Mouse (Mus musculus) spleen, postnatal 4 days (tissue): ENCODE results near the gene Cdk14.
A peak's percentile ranks its signal among the peaks of the same experiment; 100 is the strongest.

Experiments
- DNase-seq, 2 experiments: peaks; one replicate each; pipeline ENCODE4 v3.0.0; 2022; ENCODE audit warnings: low spot score in 2 of 2

Cdk14 gene

DNA sequence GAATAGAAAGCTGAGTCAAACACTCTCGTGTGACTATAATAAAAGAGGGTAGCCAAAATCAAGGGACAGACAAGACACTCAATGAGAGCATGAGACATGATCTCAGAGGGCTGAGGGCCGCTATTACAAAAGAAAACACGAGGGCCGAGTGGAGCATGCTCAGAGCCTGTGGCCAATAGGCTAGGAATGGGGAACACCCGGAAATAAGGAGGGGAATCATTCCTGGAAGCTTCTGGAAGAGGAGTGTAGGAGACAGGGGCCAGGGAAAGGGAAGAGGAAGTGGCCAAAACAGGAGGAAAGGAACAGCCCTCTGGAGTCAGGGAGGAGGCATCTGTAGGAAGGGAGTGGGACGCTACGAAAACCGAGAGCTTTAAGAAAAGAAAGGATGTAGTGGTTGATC is 52.6 kb downstream of the Cdk14 start:
- DNase-seq: no peak

DNA sequence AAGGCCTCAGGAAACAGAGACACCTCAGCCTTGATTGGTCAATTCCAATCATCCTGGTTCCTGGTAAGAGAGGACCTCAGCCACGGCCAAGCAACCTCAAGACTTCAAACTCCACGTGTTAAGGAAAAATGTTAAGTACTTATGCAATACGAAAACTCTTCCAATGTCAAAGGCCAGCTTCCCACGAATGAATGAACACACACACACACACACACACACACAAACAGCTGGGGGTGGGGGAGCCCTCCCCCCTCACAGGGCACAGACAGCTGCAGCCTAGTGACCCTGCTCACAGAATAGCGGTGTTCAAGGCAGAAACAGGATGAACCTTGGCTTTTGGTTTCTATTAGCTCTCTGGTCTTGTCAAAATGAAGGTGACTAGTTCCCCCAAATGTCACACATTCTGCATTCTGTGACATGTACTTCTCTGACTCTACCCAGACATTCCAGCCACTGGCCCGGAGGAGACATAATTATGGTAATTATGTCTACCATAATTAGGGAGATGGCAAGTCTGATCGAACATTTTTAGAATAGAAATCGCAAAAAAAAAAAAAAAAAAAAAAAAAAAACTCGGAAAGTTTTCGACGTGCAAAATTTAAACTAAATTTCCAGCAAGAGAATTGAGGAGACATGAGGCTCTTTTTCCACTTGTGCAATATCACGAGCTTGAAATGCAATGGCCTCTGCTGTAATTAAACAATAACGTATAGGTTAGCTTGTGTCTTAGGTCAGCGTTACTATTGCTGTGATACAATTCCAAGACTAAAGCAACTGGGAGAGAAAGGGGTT is 54.6 kb downstream of the Cdk14 start:
- DNase-seq: no peak

DNA sequence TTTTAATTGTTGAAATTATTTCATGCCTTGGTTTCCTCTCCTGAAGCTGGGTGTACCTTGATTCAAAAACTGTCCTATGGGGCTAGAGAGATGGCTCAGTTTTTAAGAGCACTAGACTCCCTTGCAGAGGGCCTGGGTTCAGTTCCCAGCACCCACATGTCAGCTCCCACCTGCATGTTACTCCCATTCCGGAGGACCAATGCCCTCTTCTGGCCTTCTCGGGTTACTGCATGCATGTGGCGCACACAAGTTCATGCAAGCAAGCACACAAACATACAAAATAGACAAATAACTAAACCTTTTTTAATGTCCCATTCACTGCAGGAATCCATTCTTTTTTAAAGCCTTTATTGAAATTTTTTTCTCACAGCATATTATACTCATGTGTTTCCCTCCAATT is 58.4 kb downstream of the Cdk14 start:
- no peak for DNase-seq

DNA sequence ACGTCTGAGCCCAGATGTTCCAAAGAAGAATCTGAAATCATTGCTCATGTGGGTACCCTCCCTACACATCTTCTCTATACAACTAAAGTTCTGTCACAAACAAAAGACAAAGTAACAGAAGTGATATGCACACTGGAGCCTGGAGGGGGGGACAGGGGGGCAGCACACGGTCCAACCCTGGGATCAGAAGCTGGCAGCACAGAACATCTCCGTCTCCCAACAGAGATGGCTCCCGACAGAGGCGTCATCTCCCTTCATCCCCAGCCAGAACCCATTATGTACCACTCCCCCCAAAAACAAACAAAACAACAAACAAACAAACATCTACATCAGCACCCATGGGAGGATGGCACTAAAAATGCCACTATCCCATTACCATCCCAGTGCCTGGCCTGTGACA is 59.8 kb downstream of the Cdk14 start:
- no peak for DNase-seq

DNA sequence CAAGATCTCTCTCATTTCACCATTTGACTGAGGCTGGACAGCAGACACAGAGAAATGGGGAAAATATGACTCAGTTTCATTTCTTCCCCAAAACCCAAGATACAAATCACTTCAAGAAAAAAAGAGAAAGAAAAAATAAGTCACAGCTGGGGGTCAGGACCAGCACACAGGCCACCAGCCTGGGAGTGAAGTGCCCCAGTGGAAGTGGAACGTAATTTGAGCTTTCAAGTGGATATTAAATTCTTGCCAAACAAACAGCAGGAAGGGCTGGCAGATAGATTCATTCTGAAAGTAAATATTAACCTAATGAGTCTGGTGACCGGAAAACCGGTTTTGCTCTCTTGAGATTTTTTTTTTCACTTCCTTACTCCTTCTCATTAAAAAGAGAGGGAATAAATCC is 60.2 kb downstream of the Cdk14 start:
- no peak for DNase-seq

DNA sequence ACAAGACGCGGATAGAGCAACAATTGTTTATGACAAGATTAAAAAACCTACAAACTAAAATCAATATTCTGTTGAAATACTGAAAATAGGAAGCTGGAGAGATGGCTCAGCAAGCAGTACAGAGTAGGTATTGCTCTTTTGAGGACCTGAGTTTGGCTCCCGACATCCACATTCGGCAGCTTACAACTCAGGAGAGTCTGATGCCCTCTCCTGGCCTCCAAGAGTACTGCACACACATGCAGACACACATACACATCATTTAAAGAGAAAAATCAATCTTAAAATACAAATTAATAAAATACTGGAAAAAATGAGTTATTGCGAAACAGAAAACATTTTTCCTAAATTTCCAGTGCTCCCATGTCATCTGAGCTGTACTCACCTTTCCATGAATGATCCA is 60.7 kb downstream of the Cdk14 start:
- no peak for DNase-seq

DNA sequence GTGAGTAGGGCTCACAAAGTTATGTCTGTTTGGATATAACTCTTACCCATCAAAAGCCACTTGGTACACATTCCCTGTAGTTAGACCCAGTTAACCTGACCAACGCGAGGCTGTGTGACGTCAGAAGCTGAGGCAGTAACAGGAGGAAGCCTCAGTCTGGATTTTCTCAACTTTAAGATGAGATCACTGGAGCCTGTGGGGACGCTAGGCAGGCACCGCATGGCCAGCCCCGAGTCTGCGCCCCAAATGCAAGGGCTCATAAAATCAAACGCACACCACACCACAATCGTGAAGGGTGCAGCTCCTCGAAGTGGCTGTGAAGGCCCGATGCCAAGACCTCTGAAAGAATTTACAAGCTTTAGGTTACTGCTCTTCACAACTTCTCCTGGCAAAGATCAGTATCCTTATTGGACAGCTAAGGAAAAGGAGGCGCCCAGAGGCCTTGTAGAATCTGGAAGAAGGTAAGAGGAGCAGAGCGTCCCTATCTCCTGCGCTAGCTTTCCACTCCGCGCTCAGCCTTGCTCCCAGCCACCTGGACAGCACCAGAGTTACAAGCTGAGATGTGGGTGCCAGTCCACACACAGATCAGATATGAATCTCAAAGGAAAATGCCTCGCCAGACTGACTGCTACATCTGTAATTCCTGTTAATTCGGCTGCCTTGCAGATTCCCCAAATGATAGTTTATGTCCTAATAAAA is 61.9 kb downstream of the Cdk14 start:
- no peak for DNase-seq

DNA sequence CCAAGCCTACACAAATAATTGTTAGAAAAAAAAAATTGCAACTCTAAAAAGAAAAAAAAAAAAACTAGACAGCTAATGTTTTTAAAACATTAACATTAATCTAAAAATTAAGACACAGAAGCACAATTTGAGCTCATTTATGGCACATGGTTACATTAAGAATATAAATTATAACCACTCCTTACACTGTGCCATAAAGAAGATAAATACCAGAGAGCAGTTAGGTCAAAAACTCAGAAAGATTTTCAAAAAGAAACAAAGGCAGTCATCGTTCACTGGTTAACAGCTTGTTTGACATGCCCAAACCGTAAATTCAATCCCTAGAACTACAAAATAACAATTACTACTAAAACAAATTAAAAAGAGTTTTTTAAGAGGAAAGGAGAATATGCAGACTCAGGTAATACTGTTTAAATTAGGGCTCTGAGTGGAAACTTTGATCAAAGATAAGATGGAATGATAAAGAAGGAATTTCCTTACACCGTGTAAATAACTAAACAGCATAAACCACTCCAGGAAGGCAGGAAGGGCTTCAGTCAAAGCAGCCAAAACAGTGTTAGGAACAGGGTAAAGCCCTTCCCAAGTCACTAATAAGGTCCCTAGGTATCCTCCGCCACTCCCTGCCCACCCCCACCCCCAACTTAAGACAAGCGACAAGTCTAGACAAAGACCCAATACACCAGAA is 65.3 kb downstream of the Cdk14 start:
- no peak for DNase-seq

DNA sequence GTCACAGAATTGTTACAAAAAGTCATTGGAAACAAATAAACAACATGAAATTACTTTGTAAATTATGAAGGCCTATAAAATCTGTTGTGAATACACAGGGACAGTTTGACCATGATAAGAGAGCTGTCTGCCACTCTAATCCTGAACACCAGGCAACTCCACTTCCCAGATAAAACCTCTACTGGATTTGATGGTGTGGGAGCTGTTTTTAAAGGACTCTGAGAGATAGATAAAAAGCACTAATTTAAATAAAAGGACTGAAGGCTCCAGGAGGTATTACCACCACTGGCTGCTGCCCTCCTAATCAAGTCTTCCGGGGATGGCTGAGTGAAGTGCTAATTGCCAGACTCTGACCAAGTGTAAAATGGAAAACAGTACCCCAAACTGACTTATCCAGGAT is 66.2 kb downstream of the Cdk14 start:
- no peak for DNase-seq

DNA sequence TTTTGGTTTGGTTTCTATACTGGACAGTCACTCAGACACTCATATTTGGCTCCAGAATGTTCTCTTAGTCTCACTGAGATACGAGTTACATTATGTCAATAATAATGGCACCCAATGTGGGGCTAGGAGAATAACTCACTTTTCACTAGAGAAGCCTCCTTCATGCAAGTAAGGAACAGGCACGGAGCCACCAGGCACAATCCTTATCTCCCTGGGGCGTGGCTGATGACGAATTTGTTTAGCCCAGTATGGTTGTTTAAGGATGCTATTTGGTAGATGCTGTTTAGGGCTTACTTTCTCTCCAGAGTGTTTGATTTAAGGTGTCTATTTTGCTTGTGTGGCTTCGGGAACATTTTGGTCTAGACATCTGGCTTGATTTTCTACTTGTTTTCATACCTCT is 75.5 kb downstream of the Cdk14 start:
- DNase-seq: no peak

DNA sequence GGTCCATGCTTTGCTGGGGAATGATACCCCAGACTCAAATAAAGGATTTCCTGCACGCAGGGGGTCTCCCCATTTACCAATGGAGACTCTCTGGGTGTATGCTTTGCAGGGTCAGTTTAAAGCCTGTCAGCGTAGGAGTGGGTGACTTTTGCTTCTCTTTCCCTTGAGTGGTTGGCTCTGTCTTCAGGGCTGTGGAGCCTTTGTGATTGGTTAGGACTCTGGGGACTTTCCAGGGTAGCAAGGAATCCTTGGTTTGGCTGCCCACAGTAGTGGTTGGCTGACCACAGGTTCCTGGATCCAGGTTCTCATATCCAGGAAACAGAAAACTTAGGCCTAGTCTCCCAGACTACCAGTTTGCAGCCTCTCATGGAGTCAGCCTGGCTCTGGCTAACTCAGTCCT is 76.4 kb downstream of the Cdk14 start:
- no peak for DNase-seq

DNA sequence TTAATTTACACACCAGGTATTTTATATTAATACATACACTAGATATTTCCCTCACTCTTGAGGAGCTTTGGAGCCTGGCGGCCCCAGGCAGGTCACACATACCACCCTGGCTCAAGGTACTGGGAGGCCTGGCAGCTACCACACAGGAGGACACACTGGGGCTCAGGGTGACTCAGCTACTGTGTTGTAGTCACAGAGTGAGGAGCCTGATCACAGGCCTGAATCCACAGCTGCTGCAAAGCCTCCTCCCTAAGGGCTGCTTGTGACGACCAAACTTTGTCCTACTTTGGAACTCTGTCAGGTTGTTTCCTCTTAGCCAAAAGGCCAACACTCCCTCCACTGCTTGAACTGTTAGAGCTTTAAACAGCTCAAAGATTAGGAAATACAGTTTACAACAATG is 76.8 kb downstream of the Cdk14 start:
- no peak for DNase-seq

DNA sequence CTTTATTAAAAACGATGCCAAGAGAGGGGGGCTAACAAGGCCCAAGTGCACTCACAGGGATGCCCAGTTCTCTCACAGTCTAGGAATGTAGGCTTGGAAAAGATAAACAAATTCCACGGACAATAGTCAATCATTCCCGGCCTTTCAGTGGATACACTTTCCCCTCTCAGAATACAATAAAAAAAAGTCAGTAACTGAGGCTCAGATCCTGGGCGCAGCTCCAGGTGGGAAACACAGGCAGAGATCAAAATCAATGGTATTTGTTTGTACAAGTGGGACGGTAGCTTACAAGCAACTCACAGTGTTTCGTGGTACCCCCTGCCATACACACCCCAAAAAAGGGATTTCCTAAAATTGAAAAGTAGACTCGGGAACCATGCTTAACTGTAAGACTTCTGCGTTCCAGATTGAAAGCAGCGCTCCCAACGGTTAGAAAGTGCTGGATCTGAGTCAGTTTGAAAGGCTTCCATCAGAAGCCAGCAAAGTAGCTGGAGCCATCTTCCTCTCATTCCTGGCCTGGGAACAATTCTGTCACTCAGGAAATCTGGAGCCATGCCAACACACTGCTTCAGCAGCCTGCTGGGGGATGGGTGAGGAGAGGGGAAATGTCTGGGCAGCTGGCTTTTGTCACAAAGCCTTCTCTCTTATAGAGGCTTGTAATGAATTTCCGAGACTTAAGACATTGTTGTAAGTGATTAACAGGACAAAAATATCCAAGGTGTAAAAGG is 77.5 kb downstream of the Cdk14 start:
- DNase-seq: no peak

DNA sequence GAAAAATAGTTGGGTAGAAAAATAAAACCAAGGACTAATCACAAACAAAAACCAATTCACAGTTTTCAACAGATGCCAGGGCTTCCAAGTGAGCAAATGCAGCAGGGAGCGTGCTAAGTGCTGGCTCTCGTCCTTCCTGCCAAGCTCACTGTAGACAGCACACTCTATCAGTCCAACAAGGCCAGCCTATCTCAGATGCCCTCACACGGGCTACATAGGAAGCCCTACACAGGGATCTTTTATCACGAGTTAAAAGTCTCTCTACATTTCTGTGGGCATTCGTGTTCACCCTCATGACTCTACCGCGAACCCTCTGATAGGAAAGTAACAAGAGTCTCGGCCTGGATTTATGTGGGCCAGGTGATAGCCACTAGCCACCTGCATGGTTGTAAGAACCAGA is 78.5 kb downstream of the Cdk14 start:
- DNase-seq: no peak

DNA sequence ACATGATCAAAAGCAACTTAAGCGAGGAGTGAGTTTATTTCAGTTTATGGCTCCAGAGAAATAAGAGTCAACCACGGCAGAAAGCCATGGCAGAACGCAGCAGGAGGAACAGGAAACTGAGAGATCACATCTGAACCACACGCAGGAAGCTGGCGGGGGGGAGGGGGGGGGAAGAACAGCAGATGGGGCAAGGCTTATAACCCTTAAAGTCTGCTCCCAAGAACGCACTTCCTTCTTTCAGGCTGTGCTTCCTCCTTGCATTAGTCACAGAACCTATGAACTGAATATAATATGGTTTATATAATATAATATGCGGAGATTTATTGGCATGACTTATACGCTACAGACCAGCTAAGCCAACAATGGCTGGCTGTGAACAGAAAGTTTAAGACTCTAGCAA is 86.2 kb downstream of the Cdk14 start:
- no peak for DNase-seq

DNA sequence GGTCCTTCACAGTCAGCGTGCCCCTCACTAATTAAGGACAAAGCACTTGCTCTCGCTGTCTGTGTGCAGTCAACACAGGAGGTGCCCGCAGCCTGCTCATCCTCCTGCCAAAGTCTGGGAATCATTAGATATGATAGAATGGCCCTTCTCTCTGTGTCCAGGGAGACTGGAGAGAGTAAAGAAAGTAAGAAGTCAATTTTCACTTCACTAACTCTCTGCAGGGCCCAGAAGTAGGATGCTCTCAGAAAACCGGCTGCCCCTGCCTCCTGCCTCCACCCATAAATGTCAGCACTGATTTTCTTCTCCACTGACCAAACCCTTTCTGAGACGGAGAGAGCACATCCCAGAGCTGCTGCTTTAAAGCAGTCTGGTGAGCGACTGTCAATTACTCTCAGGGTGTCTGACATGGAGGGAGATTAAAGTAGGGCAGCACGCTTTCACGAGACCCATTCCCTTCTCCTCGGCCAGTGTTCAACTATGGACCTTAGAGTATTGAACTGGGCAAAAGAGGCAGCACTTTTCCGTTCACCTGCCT is 89.1 kb downstream of the Cdk14 start:
- DNase-seq: peak in 1 of 2 experiments; percentile 35

DNA sequence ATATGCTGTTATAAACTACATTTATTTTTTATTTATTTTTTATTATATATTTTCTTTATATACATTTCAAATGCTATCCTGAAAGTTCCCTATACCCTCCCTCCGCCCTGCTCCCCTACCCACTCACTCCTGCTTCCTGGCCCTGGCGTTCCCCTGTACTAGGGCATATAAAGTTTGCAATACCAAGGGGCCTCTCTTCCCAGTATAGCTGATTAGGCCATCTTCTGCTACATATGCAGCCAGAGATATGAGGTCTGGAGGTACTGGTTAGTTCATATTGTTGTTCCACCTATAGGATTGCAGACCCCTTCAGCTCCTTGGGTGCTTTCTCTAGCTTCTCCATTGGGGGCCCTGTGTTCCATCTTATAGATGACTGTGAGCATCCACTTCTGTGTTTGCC is 91.1 kb downstream of the Cdk14 start:
- DNase-seq: peak in 1 of 2 experiments; percentile 13

DNA sequence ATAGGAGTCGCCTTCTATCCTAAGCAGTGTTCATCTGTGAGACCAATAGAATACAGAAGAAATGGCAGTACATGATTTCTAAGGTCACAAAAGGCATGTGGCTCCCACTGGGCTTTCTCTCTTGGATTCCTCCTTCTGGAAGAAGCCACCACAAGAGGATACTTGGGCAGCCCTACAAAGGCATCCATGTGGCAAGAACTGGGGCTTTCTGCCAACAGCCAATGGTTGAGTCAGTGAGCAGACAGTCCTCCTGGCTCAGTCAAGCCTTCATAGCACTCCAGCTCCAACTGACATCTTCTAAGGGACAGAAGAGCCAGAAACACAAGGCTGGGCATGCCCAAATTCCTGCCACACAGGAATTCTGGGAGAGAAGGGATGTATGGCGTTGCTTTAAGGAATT is 93.4 kb downstream of the Cdk14 start:
- DNase-seq: no peak

DNA sequence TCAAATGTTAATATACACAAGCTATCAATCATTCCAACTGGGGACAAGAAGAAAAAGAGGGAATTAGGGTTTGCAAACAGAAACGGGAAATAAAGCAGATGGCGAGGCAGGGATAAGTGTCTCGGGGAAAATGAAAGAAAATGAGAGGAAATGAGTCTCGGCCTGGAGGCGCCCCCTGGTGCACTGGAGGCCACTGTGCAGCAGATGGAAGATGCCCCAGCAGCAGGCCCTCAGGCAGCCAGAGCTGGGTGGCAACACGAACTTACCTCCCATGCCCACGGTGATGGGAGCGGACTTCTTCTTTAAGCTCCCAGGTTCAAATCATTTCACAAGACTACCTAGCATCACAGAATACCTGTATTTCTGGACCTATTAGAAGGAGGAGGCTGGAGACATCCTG is 97.4 kb downstream of the Cdk14 start:
- DNase-seq: no peak

DNA sequence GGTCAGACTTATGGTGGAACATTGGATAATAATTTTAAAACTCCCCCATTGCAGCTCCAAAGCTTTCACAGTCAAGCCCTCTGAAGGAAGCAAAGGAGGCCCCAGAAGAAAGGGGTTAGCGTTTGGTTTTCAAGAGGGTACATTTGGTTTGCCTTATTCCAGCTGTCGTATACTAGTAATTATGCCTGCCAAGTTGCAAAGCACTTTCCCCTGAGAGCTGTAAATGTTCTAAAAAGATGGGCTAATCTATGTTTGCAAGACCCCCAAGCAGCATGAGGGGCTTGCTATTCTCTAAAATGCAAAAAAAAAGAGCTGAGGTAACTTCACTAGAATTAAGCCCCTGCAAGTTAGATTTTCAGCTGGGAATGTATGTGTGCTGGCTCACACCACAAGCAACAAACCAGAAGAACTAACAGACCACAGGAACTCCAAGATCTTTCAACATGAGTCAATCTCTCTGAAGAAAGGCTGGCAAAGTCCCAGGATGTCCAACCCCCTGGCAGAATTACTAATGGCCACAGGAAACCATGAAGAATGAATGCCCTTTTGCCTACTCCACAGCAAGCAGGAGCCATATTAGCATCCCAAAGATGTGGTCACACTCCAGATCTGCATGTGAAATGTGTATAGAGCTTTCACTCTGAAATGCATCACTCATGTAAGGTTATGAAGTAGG is 99.5 kb downstream of the Cdk14 start:
- DNase-seq: no peak

DNA sequence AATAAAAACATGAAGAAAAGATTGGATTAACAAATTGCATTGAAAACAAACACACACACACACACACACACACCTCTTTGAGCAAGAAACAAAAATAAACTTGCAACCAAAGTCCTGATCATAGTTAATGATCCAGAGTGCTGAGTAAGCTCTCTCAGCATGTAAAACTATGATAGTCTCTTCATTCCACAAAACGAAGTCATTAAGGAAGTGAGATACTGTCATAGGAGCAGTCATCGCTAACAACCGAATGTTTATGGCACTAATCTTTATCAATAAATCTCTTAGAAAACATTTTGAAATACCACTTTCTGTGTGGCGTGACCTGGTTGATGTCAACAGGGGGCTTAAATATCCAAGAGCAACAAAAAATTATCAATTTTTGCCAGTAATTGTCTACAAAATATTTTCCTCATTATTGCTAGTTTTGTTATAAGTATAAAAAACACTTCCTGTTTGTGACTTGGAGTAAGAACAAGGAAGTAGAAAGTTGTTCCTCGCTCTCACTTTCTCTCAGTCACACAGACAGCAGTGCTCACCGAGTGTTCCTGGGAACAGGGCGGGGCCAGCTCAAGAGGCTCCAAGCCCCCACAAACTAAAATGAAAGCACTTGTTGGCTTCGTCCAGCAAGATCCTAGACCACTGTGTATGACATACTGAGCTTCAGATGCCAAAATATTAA is 100.1 kb downstream of the Cdk14 start:
- no peak for DNase-seq
